ENCODE assay signal across 7 mouse cellular contexts in the genomic region with DNA sequence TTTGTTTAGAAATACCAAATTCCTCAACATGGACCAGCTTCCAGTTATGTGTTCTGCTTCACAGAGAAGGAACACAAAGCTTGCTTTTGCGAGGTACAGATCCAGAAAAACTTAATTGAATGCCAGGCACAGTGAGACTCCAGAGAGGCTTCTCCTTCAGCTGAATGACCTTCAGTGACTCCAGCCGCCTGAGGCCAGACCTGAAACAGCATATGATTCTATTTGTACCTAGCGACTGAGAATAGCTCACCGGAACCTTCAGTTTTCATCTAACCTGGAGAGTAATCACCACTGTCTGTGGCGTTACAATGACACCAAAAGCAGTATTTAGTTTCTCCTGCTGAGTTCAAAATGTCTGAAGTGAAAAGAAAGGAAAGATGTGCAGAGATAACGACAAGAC.
"Had no signal": no experiment of that assay in that cellular context is flagged by ENCODE, and none has a peak within 500 bp of the region (broad histone marks: within the 10 kb centered on the region; RNA-seq: fewer than 3 reads in every experiment).

No protein-coding gene starts in this region.

- DNase-seq: kidney, postnatal 10 days; kidney, postnatal 4 days; left cerebral cortex, postnatal 4 days; lung, adult 18-20 months; spleen, adult 18-20 months; thymus, adult 18-20 months; thymus, postnatal 14 days had no signal
